Mouse (Mus musculus): ENCODE data around the gene Duox1.

- TF ChIP-seq POLR2A (IDR thresholded peaks at IDR 0.05; ENCODE audit: borderline replicate concordance, insufficient read depth, low read length) (no peak), CTCF (IDR thresholded peaks at IDR 0.05; ENCODE audit: borderline replicate concordance, insufficient read depth, low read depth, low read length) (peak; percentile 56; the same call in 1 of the 2 replicates)
These were observed 65.4 kb downstream of the Duox1 start for GRCm38 (mm10) chr2:122380768-122381311.
